Mouse (Mus musculus) lung, embryonic 14.5 days (tissue): ENCODE measurements around the gene Calm3. TPM values are rescaled to one million over a fixed set of nuclear protein-coding genes. Genes with fewer than 3 reads are reported as not detected.

Source experiments
- ATAC-seq: fragments of 200-750 bp; cut with Nextera tagmentation; 2 replicates; pipeline ENCODE4 v1.8.0; 2017; ENCODE audit warnings: mild to moderate bottlenecking, moderate TSS enrichment, moderate library complexity; ENCODE audit not compliant: insufficient read depth
- DNase-seq: peaks from one replicate; pipeline ENCODE4 v3.0.0-alpha.2; 2015
- H3K27ac ChIP-seq: fragments of 300-500 bp; sonication (generic); 2 replicates; pipeline ENCODE4 v1.5.1; 2014; ENCODE audit warnings: low read depth, mild to moderate bottlenecking, moderate library complexity
- H3K27me3 ChIP-seq: fragments of 300-500 bp; sonication (generic); 2 replicates; pipeline ENCODE4 v1.6.1; 2014; ENCODE audit warnings: low read length, control low read depth; ENCODE audit not compliant: insufficient read depth
- H3K36me3 ChIP-seq: fragments of 300-500 bp; sonication (generic); 2 replicates; pipeline ENCODE4 v1.6.1; 2014; ENCODE audit warnings: control low read depth; ENCODE audit not compliant: insufficient read depth
- H3K4me1 ChIP-seq: fragments of 300-500 bp; sonication (generic); 2 replicates; pipeline ENCODE4 v1.6.1; 2014; ENCODE audit warnings: antibody characterized with exemption, control low read depth; ENCODE audit not compliant: insufficient read depth
- H3K4me2 ChIP-seq: fragments of 300-500 bp; sonication (generic); 2 replicates; pipeline ENCODE4 v1.6.1; 2014; ENCODE audit warnings: mild to moderate bottlenecking
- H3K4me3 ChIP-seq: fragments of 300-500 bp; sonication (generic); 2 replicates; pipeline ENCODE4 v1.5.1; 2014; ENCODE audit warnings: low read depth, low read length
- H3K9ac ChIP-seq: fragments of 300-500 bp; sonication (generic); 2 replicates; pipeline ENCODE4 v1.6.1; 2014
- H3K9me3 ChIP-seq: fragments of 300-500 bp; sonication (generic); 2 replicates; pipeline ENCODE4 v1.6.1; 2016; ENCODE audit warnings: low read depth, low read length, control low read depth
- CTCF ChIP-seq: IDR thresholded peaks from 2 replicates; pipeline ENCODE4 v1.5.1; 2016; ENCODE audit warnings: antibody characterized with exemption, low read depth
- WGBS: fragments of 180-500 bp; shearing (Covaris S2); extraction: QIAGEN DNeasy Blood & Tissue Kit; methylation state at CpG from one replicate; pipeline ENCODE4 v1.1.7; 2014; 5-methylcytosine and 5-hydroxymethylcytosine counted together
- polyA plus RNA-seq: library from polyadenylated mRNA; unstranded; fragments of >200 nt; fragmentation: Nextera tagmentation; extraction: Ambion mirVana; gene quantifications from 2 replicates; pipeline ENCODE4 v1.2.1, GENCODE M21; 2014

Calm3 gene
- polyA plus RNA-seq, 1 experiment from 2014 or later: 155 TPM

DNA sequence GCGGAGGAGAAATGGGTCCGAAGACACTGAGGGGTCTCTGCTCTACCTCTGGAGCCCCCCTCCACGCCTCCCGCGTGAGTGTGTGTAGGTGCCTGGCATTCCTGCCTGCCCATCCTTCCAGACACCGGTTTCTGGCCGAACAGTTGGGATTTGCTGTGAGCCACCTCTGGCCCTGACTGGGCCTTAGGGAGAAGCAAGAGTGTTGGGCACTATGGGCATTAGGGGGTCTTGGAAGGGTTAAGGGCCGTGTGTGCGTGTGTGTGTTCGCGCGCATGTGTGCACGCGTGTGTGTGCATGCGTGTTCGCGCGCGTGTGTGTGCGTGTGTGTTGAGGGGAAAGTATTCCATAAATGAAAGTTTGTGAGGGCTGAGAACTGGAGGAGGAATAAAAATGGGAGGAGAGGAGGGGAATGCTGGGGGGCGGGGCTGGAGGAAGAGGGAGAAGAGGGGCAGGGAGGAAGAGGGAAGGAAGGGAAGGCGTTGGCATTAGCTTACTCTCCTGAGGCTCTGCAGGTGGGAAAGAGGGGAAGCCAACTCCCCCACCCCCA, 23.5 kb upstream of the Calm3 start:
- ATAC-seq (no peak), DNase-seq (no peak)
- peaks cover 34% of the 10 kb centered on the region for H3K27me3 ChIP-seq
- H3K4me2 ChIP-seq: peak overlapping the region; percentile 72
- H3K9me3 ChIP-seq: no peaks in the 10 kb centered on the region
- H3K4me1 ChIP-seq: peaks cover 22% of the 10 kb centered on the region; the same call in 1 of the 2 replicates
- no peak overlapping the region for H3K27ac ChIP-seq
- H3K4me3 ChIP-seq: peak overlapping the region; percentile 35
- no peak for TF ChIP-seq CTCF
- H3K36me3 ChIP-seq: no peaks in the 10 kb centered on the region
- WGBS: 20% methylated on average over 22 of the region's 22 CpGs
- H3K9ac ChIP-seq: peak overlapping the region; percentile 38

DNA sequence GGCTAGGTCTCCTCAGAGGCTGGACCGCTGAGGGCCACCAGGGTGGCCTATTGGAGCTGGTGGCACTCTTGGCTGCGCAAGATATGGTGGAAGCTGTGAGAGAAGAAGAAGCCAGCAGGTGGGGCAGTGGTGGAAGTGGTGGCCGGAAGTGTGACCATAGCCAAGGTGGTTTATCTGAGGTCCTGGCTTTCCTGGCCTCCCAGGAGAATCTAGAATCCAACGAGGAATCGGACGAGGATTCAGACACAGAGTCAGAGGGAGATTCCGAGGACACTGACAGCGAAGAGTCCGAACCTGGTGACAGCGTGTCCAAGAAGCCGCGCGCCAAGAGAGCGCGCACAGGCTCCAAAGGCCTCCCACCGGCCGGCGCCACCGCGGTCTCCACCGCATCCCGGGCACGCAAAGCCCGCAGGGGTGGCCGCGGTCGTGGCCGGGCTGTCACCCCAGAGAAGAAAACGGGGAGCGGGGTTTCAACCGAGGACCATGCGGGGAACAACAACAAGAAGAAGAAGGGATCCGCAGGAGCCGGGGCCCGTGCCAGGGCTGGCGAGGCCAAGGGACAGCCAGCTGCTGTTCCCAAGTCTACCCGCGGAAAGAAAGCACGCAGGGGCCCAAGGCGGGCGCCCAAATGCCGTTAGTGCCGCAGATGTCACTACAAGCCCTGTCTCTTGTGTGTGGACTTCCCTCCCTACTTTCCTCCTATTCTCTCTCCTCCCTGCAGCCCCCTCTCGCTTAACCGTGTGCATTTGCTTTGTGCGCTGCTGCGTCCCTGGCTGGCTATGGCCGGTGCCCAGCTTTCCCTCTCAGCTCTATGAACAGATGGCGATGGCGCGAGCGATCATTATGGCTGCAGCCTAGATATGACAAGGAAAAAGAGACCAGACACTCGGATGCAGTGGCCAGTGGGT, 22.8 kb upstream of the Calm3 start:
- Histone ChIP-seq H3K27ac (no peak overlapping the region), H3K36me3 (no peaks in the 10 kb centered on the region), H3K9ac (peak overlapping the region; percentile 38), H3K4me1 (peaks cover 22% of the 10 kb centered on the region; the same call in 1 of the 2 replicates), H3K4me2 (peak overlapping the region; percentile 72), H3K9me3 (no peaks in the 10 kb centered on the region), H3K27me3 (peaks cover 34% of the 10 kb centered on the region), H3K4me3 (peak overlapping the region; percentile 35)
- WGBS: 5% methylated on average over 53 of the region's 53 CpGs
- ATAC-seq: no peak
- DNase-seq: no peak
- TF ChIP-seq CTCF: peak; percentile 36; the same call in 1 of the 2 replicates

- Histone ChIP-seq H3K4me1 (peaks cover 22% of the 10 kb centered on the region; the same call in 1 of the 2 replicates), H3K4me3 (peak overlapping the region; percentile 56), H3K4me2 (peak overlapping the region; percentile 86), H3K27me3 (peaks cover 34% of the 10 kb centered on the region), H3K9ac (peak overlapping the region; percentile 58; the same call in 1 of the 2 replicates), H3K9me3 (no peaks in the 10 kb centered on the region), H3K36me3 (no peaks in the 10 kb centered on the region), H3K27ac (no peak overlapping the region)
- DNase-seq (no peak), ATAC-seq (no peak)
- 16% methylated on average over 17 of the region's 17 CpGs for WGBS
- TF ChIP-seq CTCF: no peak
Observed at GRCm38 (mm10) chr7:16945419-16945818, 21.5 kb upstream of the Calm3 start.

- ATAC-seq: no peak; the same call in 1 of the 2 replicates
- H3K4me1 ChIP-seq: peaks cover 22% of the 10 kb centered on the region; the same call in 1 of the 2 replicates
- 2% methylated on average over 22 of the region's 22 CpGs for WGBS
Observed at GRCm38 (mm10) chr7:16944808-16945315, 20.9 kb upstream of the Calm3 start.

DNA sequence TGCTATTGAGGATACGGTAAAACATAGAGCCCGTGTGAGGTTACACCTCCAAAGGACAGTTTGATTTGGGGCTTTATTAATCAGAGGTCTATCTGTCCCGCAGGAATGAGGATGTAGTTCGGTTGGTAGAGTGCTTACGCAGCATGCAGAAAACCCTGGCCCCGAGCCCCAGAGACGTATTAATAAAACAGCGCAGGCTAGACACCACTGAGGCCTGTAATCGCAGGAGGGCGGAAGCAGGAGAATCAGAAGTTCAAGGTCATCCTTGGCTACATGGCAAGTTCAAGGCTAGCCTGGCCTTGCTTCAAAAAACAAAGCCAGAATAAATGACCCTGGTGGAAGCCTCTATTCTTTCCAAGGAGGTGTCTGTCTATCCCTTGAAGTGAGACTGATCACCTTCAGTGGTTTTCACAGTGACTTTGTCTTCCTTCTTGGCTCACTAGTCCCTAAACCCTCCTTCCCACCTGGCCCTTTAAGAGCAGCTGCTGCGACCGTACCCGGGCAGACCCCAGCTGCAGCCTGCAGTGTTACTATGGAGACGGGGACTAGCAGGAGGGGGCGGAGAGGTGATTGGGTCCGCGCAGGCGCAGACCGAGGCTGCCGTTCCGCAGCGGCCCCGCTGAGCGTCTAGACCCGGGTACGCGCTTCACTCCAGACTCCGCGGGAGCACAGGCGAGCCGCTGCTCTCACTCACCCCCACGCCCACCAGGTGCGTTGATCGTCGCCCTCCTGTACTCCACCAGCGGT, 20.3 kb upstream of the Calm3 start, which contains the start of gene Pnmal2:
Gene Pnmal2 (plus strand): TSS at position 622 of the 747 bp plus-strand sequence.
- Histone ChIP-seq H3K27ac (no peak within 1 kb of the TSS), H3K4me1 (peaks cover 22% of the 10 kb centered on the region; the same call in 1 of the 2 replicates), H3K4me2 (peak within 1 kb of the TSS; percentile 86), H3K36me3 (no peaks in the 10 kb centered on the region), H3K4me3 (peak within 1 kb of the TSS; percentile 56), H3K9ac (peak within 1 kb of the TSS; percentile 58), H3K9me3 (no peaks in the 10 kb centered on the region), H3K27me3 (peaks cover 34% of the 10 kb centered on the region)
- no peak for TF ChIP-seq CTCF
- peak; percentile 83 for ATAC-seq
- peak; percentile 94 for DNase-seq
- WGBS: 12% methylated on average over 36 of the region's 36 CpGs

More at GRCm38 (mm10) chr7:16944808-16945315, 20.9 kb upstream of the Calm3 start:
- no peak for DNase-seq
- H3K27me3 ChIP-seq: peaks cover 34% of the 10 kb centered on the region
- no peaks in the 10 kb centered on the region for H3K9me3 ChIP-seq
- H3K9ac ChIP-seq: peak overlapping the region; percentile 58
- peak overlapping the region; percentile 86 for H3K4me2 ChIP-seq
- H3K27ac ChIP-seq: no peak overlapping the region
- no peaks in the 10 kb centered on the region for H3K36me3 ChIP-seq
- peak overlapping the region; percentile 56 for H3K4me3 ChIP-seq
- TF ChIP-seq CTCF: no peak

DNA sequence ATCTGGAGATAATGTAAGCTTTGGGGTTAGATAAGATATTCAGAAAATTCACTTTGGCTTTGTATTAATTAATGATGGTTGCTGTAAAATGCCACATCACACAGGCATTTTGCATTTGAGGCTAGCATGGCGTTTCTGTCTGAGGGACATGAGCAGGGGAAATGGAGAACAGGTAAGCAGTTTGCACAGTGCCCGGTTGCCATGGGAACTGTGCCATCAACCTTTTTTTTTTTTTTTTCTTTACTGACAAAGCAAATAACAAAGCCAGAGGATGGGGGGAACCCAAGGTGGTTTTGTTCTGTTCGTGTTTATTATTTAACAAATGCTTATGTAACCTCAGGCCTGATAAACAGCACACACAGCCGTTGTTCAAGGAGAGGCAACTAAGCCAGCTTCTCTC, 18.9 kb upstream of the Calm3 start:
- H3K27me3 ChIP-seq: peaks cover 30% of the 10 kb centered on the region
- H3K4me2 ChIP-seq: no peak overlapping the region
- ATAC-seq (no peak), DNase-seq (no peak)
- H3K4me3 ChIP-seq: no peak overlapping the region
- TF ChIP-seq CTCF: no peak
- WGBS: 42% methylated on average over 4 of the region's 4 CpGs
- H3K9me3 ChIP-seq: no peaks in the 10 kb centered on the region
- peaks cover 15% of the 10 kb centered on the region; the same call in 1 of the 2 replicates for H3K4me1 ChIP-seq
- H3K27ac ChIP-seq: no peak overlapping the region
- H3K36me3 ChIP-seq: no peaks in the 10 kb centered on the region
- H3K9ac ChIP-seq: no peak overlapping the region
